Mouse (Mus musculus) right cerebral cortex, postnatal 36 days (tissue): ENCODE measurements around the gene Sbno2.
A peak's percentile ranks its signal among the peaks of the same experiment; 100 is the strongest.

Experiments used
- DNase-seq, 2 experiments: peaks; one replicate each; pipeline ENCODE4 v3.0.0; 2022; ENCODE audit warnings: low spot score in 2 of 2, mixed read lengths in 1 of 2

Sbno2 gene

DNA sequence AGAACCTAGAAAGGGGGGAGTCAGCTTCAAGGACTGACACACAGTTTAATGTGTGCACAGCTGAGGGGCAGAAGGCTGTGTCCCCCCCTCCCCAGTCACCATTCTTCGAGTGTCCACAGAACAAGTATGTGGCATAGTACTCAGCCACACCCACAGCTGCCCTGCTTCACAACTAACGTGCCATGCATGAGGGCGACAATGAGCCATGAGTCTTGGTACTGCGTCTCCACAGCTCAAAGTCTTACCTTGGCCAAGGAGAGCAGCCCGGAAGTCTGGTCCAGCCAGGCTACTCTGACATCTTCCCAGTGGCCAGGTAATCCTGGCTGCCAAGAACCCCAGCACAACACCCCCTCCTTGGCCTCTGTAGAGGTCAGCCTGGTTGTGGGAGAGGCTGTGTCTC is 12.7 kb downstream of the Sbno2 start:
- no peak for DNase-seq

DNA sequence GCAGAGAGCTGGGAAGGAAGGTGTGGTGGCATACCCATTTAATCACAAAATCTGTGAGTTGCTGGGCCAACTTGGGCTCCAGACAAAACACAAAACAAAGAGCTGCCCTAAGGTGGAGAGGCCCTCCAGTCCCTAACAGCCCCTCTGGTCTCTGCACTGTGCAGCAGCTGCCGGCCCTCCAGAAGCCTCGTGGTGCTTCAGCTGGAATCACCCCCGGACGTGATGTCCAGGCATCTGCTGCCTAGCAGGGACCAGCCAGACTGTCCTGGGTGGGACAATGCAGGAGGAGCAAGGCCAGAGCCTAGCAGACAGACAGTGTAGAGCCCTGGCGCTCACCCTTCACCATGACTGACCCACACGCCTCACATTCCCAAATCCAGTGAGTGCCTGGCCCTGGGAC is 13.8 kb downstream of the Sbno2 start:
- no peak for DNase-seq

DNA sequence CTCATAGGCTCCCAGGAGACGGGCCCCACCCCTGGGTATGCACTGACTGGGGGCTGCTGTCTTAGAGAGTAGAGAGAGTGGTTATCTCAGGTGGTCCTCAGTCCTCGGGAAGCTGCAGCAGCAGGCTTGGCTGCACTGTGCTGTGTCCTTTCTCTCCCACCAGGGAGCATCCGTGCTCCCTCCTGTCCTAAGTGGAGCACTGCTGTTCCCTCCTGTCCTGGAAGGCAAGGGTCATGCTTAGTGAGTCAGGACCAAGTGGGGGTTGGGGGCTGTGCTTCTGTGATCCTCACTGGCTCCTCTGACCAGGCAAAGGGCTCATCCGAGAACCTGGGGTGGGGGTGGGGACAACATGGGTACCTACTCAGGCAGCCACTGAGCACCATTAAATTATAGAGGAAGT is 16.2 kb downstream of the Sbno2 start:
- no peak for DNase-seq

DNA sequence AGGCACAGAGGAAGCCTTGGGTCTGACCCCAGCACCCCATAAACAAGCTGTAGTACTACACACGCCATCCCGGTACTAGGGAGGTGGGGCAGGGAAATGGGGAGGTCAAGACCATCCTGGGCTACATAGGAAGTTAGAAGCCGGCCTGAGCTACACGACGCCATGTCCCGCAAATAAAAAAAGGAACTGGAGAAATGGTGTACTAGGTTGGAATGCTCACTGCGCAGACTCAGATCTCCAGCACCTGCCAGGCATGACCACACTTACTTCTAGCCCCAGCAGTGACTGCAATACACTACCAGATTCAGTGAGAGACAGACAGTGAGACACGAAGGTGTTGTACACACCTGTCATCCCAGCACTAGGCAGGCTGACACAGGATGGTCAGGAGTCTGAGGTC is 17.9 kb downstream of the Sbno2 start:
- DNase-seq: no peak

DNA sequence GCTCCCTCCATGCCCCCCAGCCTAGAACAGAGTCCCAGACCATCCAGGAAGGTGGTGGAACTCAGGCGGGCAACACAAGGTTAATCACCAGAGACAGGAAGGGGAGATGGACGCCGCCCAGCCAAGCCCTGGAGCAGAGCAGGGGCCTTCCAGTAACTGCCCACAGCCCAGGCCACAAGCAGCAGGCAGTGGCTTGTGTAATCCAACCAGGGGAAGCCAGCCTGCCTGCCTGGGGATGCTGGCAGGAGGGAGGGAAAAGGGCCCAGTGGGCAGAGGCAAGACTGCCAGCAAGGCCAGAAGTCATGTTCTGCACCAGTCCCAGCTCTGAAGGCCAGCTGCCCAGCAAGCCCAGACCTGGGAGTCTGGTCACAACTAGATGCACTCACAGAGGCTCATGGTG is 18.5 kb downstream of the Sbno2 start:
- DNase-seq: no peak

DNA sequence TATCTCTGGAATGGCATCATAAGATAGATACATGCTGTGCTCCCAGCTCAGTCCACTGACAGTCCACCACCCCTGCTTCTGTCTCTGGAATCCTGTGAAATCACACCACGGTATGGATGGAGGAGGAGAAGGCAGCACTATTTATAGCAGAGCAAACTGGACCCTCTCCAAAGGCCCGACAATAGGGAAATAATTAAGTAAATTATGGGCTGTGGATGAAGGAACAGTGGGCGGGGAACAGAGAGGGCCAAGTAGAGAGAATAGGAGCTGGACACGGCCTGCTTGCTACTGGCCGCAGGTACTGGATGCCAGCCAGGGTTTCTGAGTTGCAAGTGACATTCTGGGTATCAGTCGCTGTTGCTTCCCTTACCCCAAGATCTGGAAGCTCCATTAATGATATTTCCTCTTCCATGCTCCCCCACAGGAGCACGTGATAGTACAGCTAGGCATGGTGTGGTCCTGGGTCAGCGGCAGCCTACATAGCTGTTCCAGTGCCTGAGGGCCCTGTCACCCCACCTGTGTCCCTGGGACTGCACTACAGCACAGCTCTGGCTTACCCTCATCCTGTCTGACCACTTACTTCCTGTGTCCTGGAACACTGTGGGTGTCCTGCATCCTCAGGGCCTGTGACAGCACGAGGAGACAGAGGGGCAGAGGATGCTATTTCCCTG is 20.4 kb downstream of the Sbno2 start:
- DNase-seq: peak in 1 of 2 experiments; percentile 23

DNA sequence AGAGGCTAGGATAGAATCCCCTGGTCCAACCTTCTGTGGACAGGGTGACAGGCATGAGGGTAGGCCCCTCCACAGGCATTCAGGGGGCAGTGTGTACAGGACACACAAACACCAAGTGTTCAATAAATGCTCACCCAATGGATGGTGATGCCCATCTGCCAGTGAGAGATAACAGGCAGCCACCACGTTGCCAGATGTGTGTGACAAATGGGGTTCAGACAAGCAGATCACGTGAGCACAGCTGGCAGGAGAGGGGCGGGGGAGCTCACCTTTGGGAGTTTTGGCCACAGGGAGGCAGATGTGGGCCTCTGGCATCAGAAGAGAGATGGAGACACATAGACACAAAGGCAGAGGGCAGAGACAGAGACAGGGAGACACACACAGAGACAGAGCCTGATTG is 24.3 kb downstream of the Sbno2 start:
- no peak for DNase-seq

DNA sequence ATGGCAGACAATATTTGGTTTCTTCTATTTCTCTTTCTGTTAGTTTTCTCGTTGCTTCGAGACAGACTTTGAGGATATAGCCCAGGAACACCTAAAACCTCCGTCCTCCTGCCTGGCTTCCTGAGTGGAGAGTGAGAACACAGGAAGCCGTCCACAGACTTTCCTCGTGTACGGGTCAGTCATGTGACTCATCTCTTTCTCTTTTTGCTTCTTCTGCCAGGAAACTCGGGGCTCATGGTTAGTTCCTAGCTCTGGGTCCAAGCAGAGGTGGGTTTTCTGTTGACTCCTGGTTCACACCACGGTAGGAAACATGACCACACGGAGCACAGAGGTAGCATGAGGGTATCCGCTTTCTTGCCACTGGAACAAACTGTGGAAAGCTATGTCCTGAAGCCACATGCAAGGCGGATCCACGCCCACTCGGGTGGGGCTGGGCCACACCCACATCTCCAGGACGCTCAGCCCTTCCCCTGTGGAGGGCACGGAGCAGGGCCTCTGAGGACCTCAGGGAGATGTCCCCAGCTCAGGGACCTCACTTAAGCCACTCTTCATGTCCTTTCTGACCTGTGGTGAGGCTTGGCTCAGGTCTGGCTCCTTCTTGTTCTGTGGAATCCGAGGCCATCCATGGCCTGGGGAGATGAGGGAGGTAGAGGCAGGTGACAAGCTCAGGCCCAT is 24.8 kb downstream of the Sbno2 start:
- no peak for DNase-seq

DNA sequence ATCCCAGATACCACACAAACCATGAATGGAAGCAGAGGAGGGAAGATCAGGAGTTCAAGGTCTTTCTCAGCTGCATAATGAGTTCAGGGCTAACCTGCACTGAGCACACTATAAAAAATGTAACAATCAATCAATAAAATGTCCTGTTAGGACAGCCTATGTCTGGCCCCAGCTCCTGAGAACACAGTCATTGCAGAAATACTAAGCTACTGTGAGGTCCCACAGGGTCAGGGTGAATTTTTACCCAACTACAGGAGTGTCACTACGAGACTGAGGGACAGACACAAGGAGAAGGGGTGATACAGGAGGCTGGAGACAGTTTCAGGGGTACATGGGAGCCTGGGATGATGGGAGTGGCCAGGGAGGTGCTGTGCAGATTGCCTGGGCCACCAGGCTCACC is 27.0 kb downstream of the Sbno2 start:
- DNase-seq: no peak

DNA sequence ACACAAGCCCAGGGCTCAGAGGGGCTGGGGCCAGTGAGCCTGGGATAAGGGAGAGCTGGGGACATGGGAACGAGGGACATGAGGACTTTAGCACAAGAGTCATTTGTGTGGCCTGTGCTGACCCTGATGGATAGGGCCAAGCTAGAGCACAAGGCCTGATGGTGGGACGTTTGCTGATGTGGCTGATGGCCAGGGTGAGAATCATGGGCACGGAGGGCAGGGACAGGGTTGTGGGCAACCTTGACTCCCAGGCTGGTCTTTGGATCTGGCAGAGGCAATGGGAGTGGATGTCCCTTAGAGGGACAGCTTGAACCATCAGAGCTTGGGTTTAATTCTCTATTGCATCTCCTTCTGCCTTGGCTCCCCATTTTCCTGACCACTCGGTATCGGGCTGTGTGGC is 28.1 kb downstream of the Sbno2 start:
- no peak for DNase-seq

DNA sequence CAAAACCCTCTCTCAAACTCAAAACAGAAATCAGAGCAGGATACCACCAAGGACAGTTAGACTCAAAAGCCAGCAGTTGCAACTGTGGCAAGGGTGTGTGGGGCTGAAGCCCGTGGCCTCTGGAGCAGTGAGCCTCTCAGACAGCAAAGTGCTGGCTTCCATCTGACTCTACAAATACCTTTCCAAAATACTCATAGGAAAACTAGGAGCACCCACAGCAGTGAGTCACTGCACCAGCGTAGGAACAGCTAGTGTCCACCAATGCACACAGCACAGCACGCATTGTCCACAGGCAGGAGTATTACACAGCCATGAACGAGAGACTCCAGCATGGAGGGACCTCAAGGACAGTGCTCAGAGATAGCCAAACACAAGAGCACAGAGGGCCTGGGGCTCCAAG is 29.0 kb downstream of the Sbno2 start:
- DNase-seq: no peak

DNA sequence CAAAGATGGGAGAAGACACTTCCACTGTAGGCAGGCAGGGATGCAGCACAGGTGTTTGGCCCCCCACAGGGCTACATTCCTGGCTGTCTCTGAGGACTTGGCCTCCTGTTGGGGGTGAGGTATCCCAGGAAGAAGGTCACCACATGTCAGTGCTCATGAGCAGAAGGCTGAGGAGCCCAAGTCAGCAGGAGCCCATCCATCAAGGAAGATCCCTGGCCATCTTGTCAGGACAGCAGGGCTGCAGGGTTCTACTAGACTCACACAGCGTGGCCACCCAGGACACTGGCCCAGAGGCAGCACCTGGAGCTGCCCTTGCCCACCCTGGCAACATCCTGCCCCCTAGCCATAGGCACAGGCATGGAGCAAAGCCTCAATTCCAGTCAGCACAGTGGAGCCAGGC is 29.4 kb downstream of the Sbno2 start:
- DNase-seq: no peak

DNA sequence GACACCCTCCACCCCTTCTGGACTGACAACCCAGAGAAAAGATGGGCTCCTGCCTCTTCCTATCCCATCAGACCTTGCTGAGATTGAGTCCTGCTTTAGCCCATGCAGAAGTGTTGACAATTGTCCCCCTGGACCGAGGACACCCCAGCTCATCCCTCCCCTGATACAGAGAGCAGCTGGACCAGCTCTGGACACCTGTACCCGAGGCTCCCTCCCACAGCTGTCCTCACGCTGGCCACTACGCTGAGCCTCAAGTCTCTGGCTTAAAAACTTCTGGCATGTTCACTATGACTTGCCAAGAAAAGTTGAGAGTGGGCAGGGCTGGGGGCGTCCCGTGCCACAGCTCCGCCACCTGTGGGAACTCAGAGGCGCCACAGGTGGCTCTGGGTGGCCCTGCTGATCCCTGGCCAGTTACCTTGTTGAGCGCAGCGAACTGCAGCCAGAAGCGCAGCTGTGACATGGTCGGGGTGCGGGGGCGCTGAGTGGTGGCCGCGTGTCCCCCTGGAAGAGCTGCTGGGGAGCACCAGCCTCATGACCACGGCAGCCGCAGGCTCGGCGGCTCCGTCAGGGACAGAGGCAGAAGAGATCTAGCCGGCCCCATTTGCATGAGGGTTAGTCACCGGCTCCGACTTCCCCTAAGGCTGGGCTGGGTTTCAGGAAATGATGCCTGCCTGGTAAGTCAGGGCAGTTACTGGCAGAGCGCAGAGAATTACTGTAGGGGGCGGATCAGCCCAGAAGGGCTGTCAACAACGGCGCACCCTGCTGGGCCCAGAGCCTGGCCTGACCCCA is 30.4 kb downstream of the Sbno2 start:
- DNase-seq: no peak

DNA sequence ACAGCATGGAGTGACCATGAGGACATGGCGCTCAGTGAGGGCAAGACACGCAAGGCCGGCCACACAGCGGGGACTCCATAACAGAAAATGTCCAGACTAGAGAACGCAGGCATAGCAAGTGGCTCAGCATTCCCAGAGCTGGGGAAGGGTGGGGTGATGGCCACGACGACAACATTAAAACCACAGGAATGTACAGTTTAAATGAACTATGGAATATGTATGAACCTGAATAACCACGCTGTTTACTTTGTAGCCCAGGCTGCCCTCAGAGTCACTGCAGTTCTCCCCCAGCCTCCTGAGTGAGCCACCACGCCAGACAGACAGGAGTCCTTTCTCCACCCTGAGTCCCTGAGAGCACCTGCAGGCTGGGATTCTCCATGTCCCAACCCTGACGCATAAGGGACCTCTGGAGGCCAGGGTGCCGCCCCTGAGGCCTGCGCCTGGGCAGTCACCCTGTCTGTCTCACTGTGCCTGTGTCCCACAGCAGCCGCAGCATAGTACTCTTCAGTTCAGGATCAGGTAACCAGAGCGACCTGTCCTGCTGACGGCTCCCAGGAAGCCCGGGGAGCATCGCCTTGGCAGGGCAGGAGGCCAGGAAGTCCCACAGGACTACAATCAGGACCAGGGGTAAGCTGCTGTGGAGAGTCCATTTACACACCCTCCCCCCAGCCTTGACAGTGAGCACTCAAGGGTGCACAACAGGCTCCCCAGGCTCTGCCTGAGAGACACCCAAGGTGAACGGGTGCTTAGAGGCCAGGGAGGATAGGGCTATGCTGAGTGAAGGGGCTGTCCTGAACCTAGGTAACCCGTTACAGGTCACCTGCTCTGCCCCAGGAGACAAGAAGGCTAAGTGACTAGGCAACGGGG is 32.5 kb downstream of the Sbno2 start:
- no peak for DNase-seq

DNA sequence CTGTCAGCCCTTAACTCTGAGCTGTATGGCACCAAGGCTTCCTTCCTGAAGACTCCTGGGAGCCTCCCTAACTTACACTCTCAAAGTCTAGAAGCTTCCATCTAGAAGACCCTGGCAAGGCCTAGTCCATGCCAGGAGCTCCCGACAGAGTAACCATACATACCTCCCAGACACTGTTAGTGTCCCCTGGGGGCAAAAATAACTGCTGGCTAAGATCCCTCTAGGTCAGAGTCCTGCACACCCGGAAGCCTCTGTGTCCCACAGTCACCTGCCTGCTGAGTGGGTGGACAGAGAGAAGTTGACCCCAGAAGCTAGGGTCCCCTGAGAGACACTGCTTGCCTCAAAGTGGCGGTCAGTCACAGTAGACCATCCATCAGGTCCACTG is 33.9 kb downstream of the Sbno2 start:
- no peak for DNase-seq

DNA sequence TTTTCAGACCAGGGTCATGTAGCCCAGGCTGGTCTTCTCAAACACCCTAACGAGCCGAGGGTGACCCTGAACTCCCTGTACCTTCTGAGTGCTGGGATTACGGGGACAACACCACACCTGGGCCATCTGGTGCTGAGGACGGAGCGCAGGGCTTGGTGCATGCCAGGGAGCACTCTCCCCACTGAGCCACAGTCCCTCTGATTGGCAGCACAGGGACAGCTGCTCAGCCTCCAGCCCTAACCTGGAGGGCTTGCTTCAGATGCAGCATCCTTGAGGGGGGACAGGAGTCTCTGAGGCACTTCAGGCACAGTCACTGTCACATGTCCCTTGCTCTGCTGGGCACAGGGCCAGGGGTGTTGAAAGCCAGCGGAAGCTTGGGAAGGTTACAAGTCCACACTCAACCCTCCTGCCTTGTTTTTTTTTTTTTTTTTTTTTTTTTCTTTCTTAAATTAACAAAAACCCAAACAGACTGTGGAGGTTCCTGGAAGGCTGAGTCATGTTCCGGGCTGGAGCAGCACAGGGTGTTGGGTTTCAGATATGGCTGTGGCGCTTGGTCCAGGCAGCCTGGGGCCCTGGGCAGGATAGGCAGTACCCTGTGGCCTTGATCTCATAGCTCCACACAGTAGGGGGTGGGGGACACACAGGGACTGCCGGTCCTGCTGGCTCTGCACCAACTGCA is 34.4 kb downstream of the Sbno2 start:
- DNase-seq: peak; percentile 36 to 53

DNA sequence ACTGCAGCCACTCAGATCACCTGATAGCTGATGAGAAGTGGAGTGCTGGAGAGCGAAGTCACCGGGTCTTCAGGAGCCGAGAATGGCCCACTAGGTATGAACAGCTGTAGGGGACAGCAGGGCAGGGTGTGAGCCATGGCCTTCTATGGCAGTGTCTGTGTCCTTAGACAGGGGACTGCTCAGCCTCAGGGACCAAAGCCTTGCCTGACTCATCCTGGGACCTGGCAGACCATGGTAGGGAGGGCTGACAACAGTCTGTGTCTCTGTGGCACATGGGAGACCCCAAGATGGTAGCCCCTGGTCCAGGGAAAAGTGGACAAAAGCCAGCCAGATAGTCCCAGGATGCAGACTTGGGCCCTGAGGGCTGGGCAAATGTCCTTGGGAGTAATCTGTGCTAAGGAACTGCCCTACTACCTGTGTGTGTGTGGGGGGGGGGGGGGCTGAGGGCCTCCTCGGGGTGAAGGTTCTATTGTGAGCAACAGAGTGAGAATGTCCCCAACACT is 35.4 kb downstream of the Sbno2 start:
- DNase-seq: no peak

DNA sequence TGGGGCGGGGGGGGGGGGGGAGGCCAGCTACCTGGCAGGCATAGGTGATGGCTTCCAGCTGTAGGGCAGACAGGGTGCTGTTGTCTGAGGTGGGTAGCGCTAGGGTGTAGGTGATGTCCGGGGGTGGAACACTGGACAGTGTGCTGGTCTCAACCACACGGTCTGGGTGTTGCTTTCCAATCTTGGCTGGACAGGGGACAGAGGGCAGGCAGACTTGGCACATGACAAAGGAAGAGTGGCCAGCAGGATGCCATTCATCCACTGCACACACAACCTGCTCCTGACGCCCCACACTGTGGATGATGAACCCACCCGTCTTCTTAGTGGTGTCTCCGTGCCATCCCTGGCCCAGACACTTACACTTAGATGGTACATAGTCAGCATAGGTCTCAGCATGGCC is 36.1 kb downstream of the Sbno2 start:
- DNase-seq: no peak

DNA sequence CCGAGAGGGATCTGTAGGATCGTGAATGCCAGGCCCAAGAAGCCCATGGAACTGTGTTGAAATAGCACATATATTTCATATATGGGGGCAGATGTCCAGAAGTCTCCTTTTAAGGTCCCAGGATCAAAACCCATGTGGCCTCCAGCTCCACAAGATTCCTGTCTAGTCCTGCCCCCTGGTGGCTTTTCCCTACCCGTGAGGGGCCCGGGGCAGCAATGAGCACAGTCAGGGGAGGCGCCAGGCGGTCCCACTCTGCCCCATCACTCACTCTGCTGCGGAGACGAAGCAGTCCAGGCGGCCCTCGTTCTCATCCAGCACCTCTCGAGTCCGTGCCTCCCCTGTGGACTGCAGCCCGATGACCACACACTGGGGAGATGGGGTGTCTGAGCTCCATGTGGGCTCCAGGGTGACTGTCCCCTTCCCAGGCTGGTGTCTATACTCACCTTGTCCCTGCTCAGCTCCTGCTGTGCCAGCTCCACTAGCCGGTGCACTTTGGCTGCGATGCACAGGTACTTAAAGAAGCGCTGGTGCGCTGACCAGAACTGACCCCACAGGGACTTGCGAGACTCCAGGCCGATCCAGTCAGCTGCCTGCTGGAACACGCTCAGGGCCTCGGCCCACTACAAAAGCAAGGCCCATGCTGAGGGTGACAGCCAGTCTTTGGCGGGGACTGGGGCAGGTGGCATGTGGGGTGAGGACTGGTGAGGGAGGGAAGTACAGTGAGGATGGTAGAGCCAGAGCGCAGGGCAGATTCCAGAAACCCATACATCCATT is 41.3 kb downstream of the Sbno2 start:
- DNase-seq: no peak

DNA sequence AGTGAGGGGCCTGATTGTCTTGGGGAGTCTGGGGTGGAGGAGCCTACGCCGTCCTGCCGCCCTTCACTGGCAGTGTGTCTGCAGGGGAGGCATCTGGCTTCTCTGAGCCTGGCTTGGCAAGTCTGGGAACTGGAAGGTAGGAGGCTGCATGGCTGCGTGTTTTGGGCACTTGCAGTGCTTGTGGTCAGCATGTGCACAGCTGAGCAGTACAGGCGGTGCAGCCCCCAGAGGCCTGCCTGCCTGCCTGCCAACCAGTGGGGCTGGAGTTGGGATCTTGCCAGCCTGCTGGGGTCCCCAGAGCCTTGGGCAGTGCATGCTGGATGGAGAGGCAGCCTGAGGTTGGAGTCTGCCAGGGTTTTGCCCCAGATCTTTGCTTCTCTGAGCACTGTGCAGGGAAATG is 42.3 kb downstream of the Sbno2 start:
- no peak for DNase-seq
